Mouse (Mus musculus) liver, adult 2 months (tissue): ENCODE measurements around the gene Rps3. TPM values are rescaled to one million over a fixed set of nuclear protein-coding genes. Genes with fewer than 3 reads are reported as not detected.

Experiments used
- DNase-seq: peaks from one replicate; pipeline ENCODE4 v3.0.0-alpha.2; 2011; ENCODE audit warnings: low read depth, low spot score; ENCODE audit errors: extremely low read depth
- H3K27ac ChIP-seq: fragments of 200-500 bp; replicated peaks from 2 replicates; pipeline ENCODE4 v1.5.1; 2012; ENCODE audit warnings: low read depth, mild to moderate bottlenecking, control low read depth, inconsistent platforms, low read length; ENCODE audit not compliant: insufficient read depth
- H3K27me3 ChIP-seq: fragments of 200-500 bp; 2 replicates; pipeline ENCODE4 v1.6.1; 2012; ENCODE audit warnings: mild to moderate bottlenecking, moderate library complexity, low read length, inconsistent platforms; ENCODE audit not compliant: control insufficient read depth, insufficient read depth
- H3K36me3 ChIP-seq: fragments of 200-500 bp; 2 replicates; pipeline ENCODE4 v1.6.1; 2012; ENCODE audit warnings: low read length, inconsistent platforms; ENCODE audit not compliant: control insufficient read depth, insufficient read depth
- H3K4me1 ChIP-seq: fragments of 200-500 bp; 2 replicates; pipeline ENCODE4 v1.6.1; 2011; ENCODE audit warnings: low read length; ENCODE audit not compliant: control insufficient read depth, insufficient read depth
- H3K4me3 ChIP-seq: fragments of 200-500 bp; 2 replicates; pipeline ENCODE4 v1.5.1; 2011; ENCODE audit warnings: low read depth, mild to moderate bottlenecking, control low read depth, low read length, moderate library complexity; ENCODE audit not compliant: insufficient read depth
- H3K79me2 ChIP-seq: fragments of 200-500 bp; 2 replicates; pipeline ENCODE4 v1.6.1; 2012; ENCODE audit warnings: inconsistent platforms, mild to moderate bottlenecking, low read length, moderate library complexity; ENCODE audit not compliant: control insufficient read depth, insufficient read depth
- H3K9ac ChIP-seq: fragments of 200-500 bp; 2 replicates; pipeline ENCODE4 v1.6.1; 2012; ENCODE audit warnings: low read depth, mild to moderate bottlenecking, control low read depth, inconsistent platforms, low read length
- CTCF ChIP-seq: fragments of 200-500 bp; IDR thresholded peaks from 2 replicates; pipeline ENCODE4 v1.5.1; 2011; ENCODE audit warnings: low read depth, low read length, control low read depth
- POLR2A ChIP-seq: fragments of 200-500 bp; IDR thresholded peaks from 2 replicates; pipeline ENCODE4 v1.6.1; 2011; ENCODE audit warnings: low read length, control low read depth; ENCODE audit not compliant: insufficient read depth; ENCODE audit errors: extremely low read depth
- WGBS: fragments of 180-500 bp; shearing (Covaris S2); methylation state at CpG from one replicate; pipeline ENCODE4 v1.1.7; 2018; 5-methylcytosine and 5-hydroxymethylcytosine counted together
- polyA plus RNA-seq: library from polyadenylated mRNA; depleted of rRNA; stranded (reverse); fragments of >200 nt; gene quantifications from 2 replicates; pipeline ENCODE4 v1.2.3, GENCODE M21; 2012
- total RNA-seq: library from RNA; depleted of rRNA; stranded (reverse); fragments of >200 nt; gene quantifications from 2 replicates; pipeline ENCODE4 v1.2.3, GENCODE M21; 2014

The Rps3 gene
- total and polyA plus RNA-seq, 2 experiments = 147 to 473 TPM

DNA sequence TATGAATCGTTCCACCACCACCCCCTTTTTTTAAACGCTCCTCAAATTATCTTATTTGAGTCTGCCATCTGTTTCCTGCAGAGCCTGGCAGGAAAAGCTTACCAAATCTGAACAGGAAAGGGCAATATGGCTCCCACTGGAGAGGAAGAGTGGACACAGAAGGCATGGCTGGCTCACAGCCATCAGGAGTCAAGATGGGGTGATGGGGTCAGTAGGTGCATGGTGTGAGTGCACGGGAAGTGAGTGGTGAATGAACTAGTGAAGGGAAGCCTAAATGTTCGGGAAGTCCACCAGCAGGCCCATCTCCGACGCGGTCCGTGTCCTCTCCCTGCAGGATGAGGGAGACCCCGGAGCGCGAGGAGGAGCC is 15.6 kb downstream of the Rps3 start:
- no peak for DNase-seq
- Histone ChIP-seq H3K9ac (peak overlapping the region; percentile 74), H3K4me1 (peaks cover 3% of the 10 kb centered on the region), H3K79me2 (no peaks in the 10 kb centered on the region), H3K27me3 (peaks cover 8% of the 10 kb centered on the region), H3K4me3 (peak overlapping the region; percentile 63), H3K36me3 (no peaks in the 10 kb centered on the region), H3K27ac (0 out of 2 replicates have a peak overlapping the region, but pooled peaks have one; percentile 6)
- 34% methylated on average over 11 of the region's 11 CpGs for WGBS
- TF ChIP-seq POLR2A (no peak), CTCF (no peak)

DNA sequence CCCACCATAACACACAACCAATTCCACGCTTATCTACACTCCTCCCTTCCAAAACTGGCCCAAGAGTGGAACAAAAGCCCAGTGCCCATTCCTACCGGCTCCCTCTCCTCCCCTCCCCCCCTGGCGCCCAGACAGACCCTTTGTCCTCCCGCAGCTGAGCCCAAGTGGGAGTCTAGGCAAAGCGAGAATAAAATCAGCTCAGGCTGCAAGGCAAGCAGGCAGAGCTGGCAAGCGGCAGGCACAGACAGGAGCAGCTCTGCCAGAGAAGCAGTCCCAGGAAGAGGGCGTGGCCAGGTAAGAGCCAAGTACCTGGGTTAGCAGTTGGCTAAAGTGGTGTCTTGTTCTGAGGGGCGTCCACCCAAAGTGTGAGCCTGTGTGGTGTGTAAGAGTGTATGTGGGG is 17.7 kb downstream of the Rps3 start, which contains the start of gene Klhl35:
Klhl35 (plus strand) TSS at position 194 of the 400 bp plus-strand sequence.
- TF ChIP-seq CTCF (no peak), POLR2A (no peak)
- Histone ChIP-seq H3K79me2 (no peaks in the 10 kb centered on the region), H3K4me1 (peaks cover 3% of the 10 kb centered on the region), H3K36me3 (no peaks in the 10 kb centered on the region), H3K9ac (no peak within 1 kb of the TSS), H3K4me3 (no peak within 1 kb of the TSS), H3K27me3 (peaks cover 8% of the 10 kb centered on the region), H3K27ac (no peak within 1 kb of the TSS)
- 55% methylated on average over 8 of the region's 8 CpGs for WGBS
- DNase-seq = no peak

DNA sequence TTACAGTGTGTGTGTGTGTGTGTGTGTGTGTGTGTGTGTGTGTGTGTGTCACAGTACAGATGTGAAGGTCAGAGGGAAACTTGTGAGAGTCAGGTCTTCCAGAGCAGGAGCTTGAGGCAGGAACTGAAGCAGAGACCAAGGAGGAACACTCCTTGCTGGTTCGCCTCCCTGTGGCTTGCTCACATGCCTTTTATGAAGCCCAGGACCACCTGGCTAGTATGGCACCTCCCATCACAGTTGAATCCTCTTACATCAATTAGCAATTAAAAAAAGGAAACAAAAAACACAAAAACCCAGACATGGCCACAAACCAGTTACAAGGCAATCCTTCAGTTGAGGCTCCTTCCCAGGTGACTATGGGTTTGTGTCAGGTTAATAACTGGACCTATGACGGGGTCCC is 20.4 kb downstream of the Rps3 start:
- no peak for TF ChIP-seq CTCF
- DNase-seq = no peak
- WGBS = 88% methylated on average over 2 of the region's 2 CpGs

DNA sequence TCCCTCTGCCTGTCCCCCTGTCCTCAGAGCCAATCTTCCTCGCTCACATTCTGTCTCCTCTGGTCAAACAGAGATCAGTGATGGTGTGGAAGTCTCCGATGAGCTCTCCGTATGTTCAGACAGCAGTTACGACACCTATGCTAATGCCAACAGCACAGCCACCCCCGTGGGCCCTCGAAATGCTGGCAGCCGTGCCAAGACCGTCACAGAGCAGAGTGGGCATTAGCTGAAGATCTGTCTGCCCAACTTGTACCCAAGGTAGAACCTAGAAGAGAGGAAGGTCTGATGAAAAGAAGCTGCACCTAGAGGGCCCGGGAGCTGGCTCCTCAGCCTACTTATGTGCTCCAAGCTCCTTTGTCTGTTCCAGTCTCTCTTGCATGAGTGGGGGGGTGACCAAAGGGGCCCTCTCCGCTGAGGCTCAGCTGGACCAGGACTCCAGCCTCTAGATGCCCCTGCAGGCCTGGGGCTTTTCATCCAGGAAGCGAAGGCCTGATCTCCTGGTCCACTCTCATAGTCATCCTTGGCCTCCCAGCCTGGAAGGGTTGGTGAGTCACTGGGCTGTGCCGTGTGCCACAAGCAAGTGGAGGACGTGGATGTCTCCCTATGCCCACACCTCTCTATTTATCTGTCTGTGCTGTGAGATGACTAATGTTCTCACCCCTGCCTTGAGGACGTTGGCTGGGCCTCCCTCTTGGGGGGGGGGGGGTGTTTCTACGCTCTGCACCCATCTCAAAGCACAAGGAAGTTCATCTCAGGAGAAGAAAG is 23.5 kb downstream of the Rps3 start:
- Histone ChIP-seq H3K4me1 (no peaks in the 10 kb centered on the region), H3K79me2 (no peaks in the 10 kb centered on the region), H3K27me3 (no peaks in the 10 kb centered on the region), H3K4me3 (no peak overlapping the region), H3K27ac (no peak overlapping the region), H3K9ac (no peak overlapping the region), H3K36me3 (no peaks in the 10 kb centered on the region)
- DNase-seq = no peak
- no peak for TF ChIP-seq POLR2A
- no peak for TF ChIP-seq CTCF
- WGBS = 89% methylated on average over 15 of the region's 15 CpGs

More for the DNA sequence above, 20.4 kb downstream of the Rps3 start:
- Histone ChIP-seq H3K27ac (no peak overlapping the region), H3K36me3 (no peaks in the 10 kb centered on the region), H3K79me2 (no peaks in the 10 kb centered on the region), H3K4me1 (no peaks in the 10 kb centered on the region), H3K4me3 (no peak overlapping the region), H3K9ac (no peak overlapping the region), H3K27me3 (no peaks in the 10 kb centered on the region)

DNA sequence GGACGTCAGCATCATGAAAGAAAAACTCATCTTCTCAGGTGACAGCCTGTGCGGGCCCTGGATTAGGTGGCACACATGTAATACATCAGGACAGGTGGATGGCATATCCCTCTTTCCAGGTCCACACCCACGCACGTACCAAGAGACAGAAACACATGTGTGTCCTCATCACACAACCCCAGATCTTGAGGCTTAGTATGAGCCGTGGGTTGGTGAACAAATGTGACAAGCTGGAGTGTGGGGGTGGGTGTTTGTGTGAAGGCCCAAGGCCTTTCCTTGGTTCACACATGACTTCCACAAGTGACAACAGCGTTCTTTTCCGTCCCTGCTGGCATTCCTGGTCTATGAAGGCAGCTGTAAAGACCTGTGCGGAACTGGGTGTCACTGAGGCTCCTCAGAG is 24.7 kb downstream of the Rps3 start:
- H3K27me3 ChIP-seq = no peaks in the 10 kb centered on the region
- TF ChIP-seq POLR2A (no peak), CTCF (no peak)
- H3K36me3 ChIP-seq = no peaks in the 10 kb centered on the region

DNA sequence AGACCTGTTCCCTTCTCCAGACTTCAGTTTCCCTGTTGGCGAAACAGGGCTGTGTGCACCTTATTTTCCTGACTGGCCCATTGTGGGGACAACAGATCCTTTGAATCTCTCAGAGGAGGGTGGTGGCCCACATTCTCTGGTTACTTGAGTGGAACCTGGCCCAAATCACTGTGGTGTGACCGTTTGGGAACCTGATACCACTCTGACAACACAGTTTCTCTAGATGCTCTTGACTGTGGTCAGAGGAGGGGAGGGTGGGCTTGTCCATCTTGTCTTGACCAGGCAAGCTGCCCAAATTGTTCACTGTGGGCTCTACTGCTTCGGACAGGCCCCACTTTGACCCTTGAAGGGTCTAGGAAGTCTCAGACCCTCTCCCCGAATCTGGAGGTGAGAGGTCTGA is 29.5 kb downstream of the Rps3 start:
- no peaks in the 10 kb centered on the region for H3K79me2 ChIP-seq
- no peaks in the 10 kb centered on the region for H3K27me3 ChIP-seq
- DNase-seq = no peak
- H3K4me3 ChIP-seq = no peak overlapping the region
- WGBS = 67% methylated on average over 4 of the region's 4 CpGs
- H3K36me3 ChIP-seq = no peaks in the 10 kb centered on the region
- H3K9ac ChIP-seq = no peak overlapping the region
- no peaks in the 10 kb centered on the region for H3K4me1 ChIP-seq
- H3K27ac ChIP-seq = no peak overlapping the region
- TF ChIP-seq CTCF (no peak), POLR2A (no peak)

More for the DNA sequence above, 24.7 kb downstream of the Rps3 start:
- no peaks in the 10 kb centered on the region for H3K4me1 ChIP-seq
- WGBS = 91% methylated on average over 8 of the region's 8 CpGs
- H3K9ac ChIP-seq = no peak overlapping the region
- no peak for DNase-seq
- no peaks in the 10 kb centered on the region for H3K79me2 ChIP-seq
- H3K27ac ChIP-seq = no peak overlapping the region
- no peak overlapping the region for H3K4me3 ChIP-seq
